Mouse (Mus musculus): ENCODE data around the gene Cacna1e. TPM values are rescaled to one million over a fixed set of nuclear protein-coding genes. Genes with fewer than 3 reads are reported as not detected.

Cacna1e gene
- total and polyA plus RNA-seq, 3 experiments: 0.60 to 8.5 (median 2.5) TPM

DNA sequence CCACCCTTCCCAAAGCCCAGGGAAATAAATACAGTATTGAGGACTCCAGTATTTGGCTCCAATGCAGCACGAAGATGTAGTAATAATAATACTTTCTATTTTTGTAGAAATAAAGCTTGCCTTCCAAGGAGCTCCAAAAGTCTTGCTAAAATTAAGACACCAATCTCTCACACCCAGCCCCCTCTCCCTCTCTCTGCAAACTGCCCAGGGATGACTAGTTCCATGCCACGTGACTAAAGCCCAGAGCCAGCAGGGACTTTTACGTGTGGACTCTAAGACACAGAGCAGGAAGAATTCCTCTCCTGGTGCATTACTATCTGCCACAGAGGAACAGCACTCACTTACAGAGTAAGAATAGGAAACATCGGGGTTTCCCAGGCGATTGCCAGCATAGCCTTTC lies 222.3 kb downstream of the Cacna1e start:
- dilution Hi-C loops (cut with MboI; ENCODE audit: extremely low pct_ligation_motif_present, extremely low pct_unique_long_range_greater_than_20kb, low sequenced_read_pairs): no loop called here

DNA sequence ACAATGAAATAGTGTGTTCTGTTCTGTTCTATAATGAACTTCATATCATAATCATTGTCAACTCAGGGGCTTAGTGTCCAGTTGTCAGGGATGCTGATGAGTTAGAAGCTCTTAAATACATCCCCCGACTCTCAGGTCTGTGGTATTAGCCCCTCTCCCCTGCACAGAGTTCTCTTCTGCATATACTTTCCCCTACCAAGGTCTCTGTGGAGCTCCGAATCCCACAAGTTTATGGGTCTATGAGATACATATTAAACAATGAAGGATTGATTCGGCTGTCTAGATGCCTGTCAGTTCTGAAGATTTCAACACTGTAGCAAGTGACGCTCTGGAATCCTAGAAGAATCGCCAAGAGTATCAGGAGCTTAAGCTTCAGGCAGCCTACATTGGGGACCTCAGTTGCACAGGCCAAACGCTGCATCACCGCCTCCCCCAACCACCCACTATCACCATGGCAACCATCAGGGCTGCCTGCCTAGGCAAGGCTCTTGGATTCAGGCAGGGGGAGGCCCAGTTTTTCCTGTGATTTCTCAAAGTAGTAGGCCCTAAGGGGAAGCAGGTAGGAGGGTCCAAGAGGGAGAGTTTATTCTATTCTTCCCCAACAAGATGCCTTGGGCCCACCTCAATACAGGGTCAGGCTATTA lies 223.0 kb downstream of the Cacna1e start:
- in situ Hi-C loops (cut with MboI; ENCODE audit: low pct_ligation_motif_present, low pct_unique_long_range_greater_than_20kb, low sequenced_read_pairs) (no loop called here), dilution Hi-C loops (cut with MboI; ENCODE audit: extremely low pct_ligation_motif_present, extremely low pct_unique_long_range_greater_than_20kb, low sequenced_read_pairs) (no loop called here)
- Histone ChIP-seq H3K4me2 (ENCODE audit: insufficient read depth, low read depth, poor library complexity, severe bottlenecking) (no peak overlapping the region), H3K4me3 (replicated peaks in 1 of 3; ENCODE audit: low read depth in 2 of 3, low read length in 2 of 3, poor library complexity in 1 of 3) (no peak overlapping the region), H3K9ac (ENCODE audit: insufficient read depth, low read depth) (no peak overlapping the region), H3K4me1 (ENCODE audit: control insufficient read depth in 1 of 2, insufficient read depth in 2 of 2) (peaks cover 0 to 16% of the 10 kb centered on the region in 2 experiments; a peak in 2 of 4 replicates), H3K27ac (ENCODE audit: insufficient read depth, low read depth) (no peak overlapping the region), H3K27me3 (replicated peaks) (no peaks in the 10 kb centered on the region), H3K79me2 (replicated peaks; ENCODE audit: control insufficient read depth, extremely low read depth, insufficient read depth, poor library complexity, severe bottlenecking) (no peaks in the 10 kb centered on the region), H3K36me3 (replicated peaks in 1 of 2; ENCODE audit: control insufficient read depth in 1 of 2, insufficient read depth in 1 of 2, low read length in 1 of 2) (peaks cover 0 to 13% of the 10 kb centered on the region in 2 experiments), H3K9me3 (replicated peaks; ENCODE audit: low read length) (no peaks in the 10 kb centered on the region)
- DNase-seq (ENCODE audit: extremely low read depth): no peak
- TF ChIP-seq MXI1 (IDR thresholded peaks at IDR 0.05; ENCODE audit: low read depth, low read length) (no peak), CHD2 (IDR thresholded peaks at IDR 0.05; ENCODE audit: low read length) (no peak), JUND (conservative IDR thresholded peaks at IDR 0.05; ENCODE audit: low read depth, low read length) (no peak), NRF1 (IDR thresholded peaks at IDR 0.05; ENCODE audit: low read depth, low read length) (no peak), ELF1 (IDR thresholded peaks at IDR 0.05; ENCODE audit: low read depth, low read length) (no peak), ZNF384 (IDR thresholded peaks at IDR 0.05; ENCODE audit: low read depth, low read length) (no peak), IRF4 (IDR thresholded peaks at IDR 0.05; ENCODE audit: low read depth, low read length) (no peak), MYC (IDR thresholded peaks at IDR 0.05; ENCODE audit: low read depth, low read length) (no peak), ZMIZ1 (IDR thresholded peaks at IDR 0.05; ENCODE audit: low read depth, low read length) (no peak), MAZ (IDR thresholded peaks at IDR 0.05; ENCODE audit: low read depth, low read length) (no peak)

More for the DNA sequence above, 222.3 kb downstream of the Cacna1e start:
- Histone ChIP-seq H3K79me2 (replicated peaks; ENCODE audit: control insufficient read depth, extremely low read depth, insufficient read depth, poor library complexity, severe bottlenecking) (no peaks in the 10 kb centered on the region), H3K27ac (ENCODE audit: insufficient read depth, low read depth) (no peak overlapping the region), H3K9me3 (replicated peaks; ENCODE audit: low read length) (no peaks in the 10 kb centered on the region), H3K36me3 (replicated peaks in 1 of 2; ENCODE audit: control insufficient read depth in 1 of 2, insufficient read depth in 1 of 2, low read length in 1 of 2) (peaks cover 0 to 14% of the 10 kb centered on the region in 2 experiments), H3K4me3 (replicated peaks in 1 of 3; ENCODE audit: low read depth in 2 of 3, low read length in 2 of 3, poor library complexity in 1 of 3) (no peak overlapping the region), H3K4me1 (ENCODE audit: control insufficient read depth in 1 of 2, insufficient read depth in 2 of 2) (peaks cover 0 to 16% of the 10 kb centered on the region in 2 experiments; a peak in 2 of 4 replicates), H3K9ac (ENCODE audit: insufficient read depth, low read depth) (no peak overlapping the region), H3K27me3 (replicated peaks) (no peaks in the 10 kb centered on the region), H3K4me2 (ENCODE audit: insufficient read depth, low read depth, poor library complexity, severe bottlenecking) (no peak overlapping the region)
- no peak for DNase-seq (ENCODE audit: extremely low read depth)
- no peak for TF ChIP-seq RAD21 (IDR thresholded peaks at IDR 0.05; ENCODE audit: low read depth, low read length)
- no peak for TF ChIP-seq JUN (IDR thresholded peaks at IDR 0.05; ENCODE audit: insufficient read depth, low read depth, low read length)
- TF ChIP-seq UBTF (IDR thresholded peaks at IDR 0.05; ENCODE audit: low read depth, low read length): no peak
- TF ChIP-seq GABPA (IDR thresholded peaks at IDR 0.05; ENCODE audit: insufficient replicate concordance, low read depth, low read length): no peak
- no peak for TF ChIP-seq CTCF (conservative IDR thresholded peaks at IDR 0.05 in 1 of 2, IDR thresholded peaks at IDR 0.05 in 1 of 2; ENCODE audit: low read depth in 2 of 2, low read length in 2 of 2)
- no peak for TF ChIP-seq CHD2 (IDR thresholded peaks at IDR 0.05; ENCODE audit: low read length)
- no peak for TF ChIP-seq TBP (conservative IDR thresholded peaks at IDR 0.05; ENCODE audit: low read depth, low read length)
- TF ChIP-seq ZMIZ1 (IDR thresholded peaks at IDR 0.05; ENCODE audit: low read depth, low read length): no peak
- no peak for TF ChIP-seq ELF1 (IDR thresholded peaks at IDR 0.05; ENCODE audit: low read depth, low read length)
- TF ChIP-seq ZKSCAN1 (IDR thresholded peaks at IDR 0.05; ENCODE audit: borderline replicate concordance, low read depth, low read length): no peak
- in situ Hi-C loops (cut with MboI; ENCODE audit: low pct_ligation_motif_present, low pct_unique_long_range_greater_than_20kb, low sequenced_read_pairs): no loop called here
